Mouse (Mus musculus) c-Kit-negative CD71-positive TER-119-positive erythroid progenitor cells, embryonic 14.5 days (primary cell): ENCODE results near the gene Lsm14a.
"Not testable (repeated sequence)": the region's sequence is repeated elsewhere in the genome, so short reads cannot be mapped to it uniquely, and the experiment has no call there.

ENCODE experiments used
- DNase-seq: peaks from one replicate; pipeline ENCODE4 v3.0.0-alpha.2; 2013; ENCODE audit warnings: low read depth, low spot score

Lsm14a gene

DNA sequence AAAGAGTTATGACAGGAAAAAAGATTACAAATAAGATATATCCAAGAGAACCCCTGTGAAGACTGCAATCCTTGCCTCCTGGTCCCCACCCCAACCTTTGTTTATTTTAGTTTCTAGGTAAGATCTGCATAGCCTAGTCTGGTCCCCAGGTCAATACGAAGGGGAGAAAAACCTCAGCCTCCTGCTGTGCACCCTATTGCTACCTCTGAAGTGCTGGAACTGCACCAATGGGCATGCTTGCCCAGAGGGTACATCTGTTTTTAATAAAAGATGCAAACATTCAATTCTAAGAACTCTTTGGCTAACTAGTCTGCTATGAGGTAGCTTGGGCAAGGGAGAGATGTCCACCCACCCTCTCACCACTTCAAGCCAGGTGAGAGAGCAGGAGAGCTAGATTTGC, 19.2 kb downstream of the Lsm14a start:
- no peak for DNase-seq

DNA sequence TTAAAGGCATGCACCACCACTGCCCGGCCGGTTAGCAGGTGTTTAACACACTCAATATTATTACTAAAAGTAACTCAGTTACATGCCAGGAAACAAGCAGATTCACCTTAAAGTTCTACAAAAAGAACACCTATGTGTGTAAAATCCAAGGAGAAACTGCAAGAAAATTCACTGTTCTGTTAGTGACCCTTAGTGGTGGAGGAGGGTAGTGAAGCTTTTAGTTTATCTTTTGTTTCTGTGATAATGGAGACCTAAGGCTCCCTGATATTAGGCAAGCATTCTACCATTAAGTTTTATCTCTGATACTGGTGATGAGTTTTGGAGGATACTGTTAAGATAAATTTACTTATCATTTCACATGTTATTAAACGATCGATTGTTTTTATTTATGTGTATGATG, 37.5 kb downstream of the Lsm14a start:
- DNase-seq: no peak

DNA sequence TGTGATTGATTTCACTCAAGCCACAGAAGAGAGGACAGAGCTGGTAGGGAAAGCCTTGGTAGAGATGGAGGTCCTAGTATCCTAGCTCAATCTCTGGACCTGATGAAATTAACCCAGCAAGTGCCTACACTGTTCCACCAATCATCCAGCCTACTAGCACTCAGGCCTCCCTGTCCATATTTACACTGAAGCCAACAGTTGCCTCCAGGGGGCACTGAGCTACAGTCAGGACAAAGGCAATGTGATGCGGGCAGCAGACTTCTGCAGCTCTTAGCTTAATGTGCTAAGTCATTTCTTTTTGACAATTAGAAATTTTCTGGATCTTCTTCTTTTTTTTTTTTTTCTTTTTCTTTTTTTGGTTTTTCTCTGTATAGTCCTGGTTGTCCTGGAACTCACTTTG, 41.1 kb downstream of the Lsm14a start:
- DNase-seq: no peak

DNA sequence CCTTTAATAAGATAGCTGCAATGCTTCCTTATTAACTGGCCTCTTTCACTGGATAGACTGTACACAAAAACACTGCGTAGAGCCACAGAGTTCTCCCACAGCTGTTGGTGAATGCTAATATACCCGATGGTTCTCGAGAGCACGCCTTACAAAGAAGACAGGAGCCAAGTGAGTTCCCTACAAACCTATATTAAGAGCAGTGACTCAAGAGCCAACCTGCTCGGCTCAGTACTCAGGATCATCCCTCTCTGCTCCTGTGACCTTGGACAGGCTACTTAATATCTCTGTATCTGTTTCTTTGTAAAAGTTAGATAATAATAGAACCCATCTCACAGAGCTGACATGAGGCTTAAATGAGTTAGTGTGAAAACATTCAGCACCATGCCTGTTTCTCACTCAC, 42.9 kb downstream of the Lsm14a start:
- no peak for DNase-seq

DNA sequence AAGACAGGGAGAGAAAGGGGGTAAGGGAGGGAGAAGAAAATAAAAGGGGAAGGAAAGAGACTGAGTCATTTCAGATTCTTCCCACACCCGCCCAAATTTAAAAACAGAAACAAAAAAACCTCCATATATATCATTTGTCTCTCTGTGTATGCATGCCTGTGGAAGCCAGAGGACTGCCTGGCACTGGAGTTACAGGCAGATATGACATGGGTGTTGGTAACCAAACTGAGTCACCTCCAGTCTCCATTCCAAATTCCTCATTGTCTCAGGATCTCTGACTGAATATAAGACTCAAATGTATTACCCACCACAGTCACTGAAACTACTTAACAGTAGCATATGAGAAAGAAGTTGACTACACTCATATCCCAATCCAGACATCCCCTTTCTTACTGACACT, 45.1 kb downstream of the Lsm14a start:
- DNase-seq: no peak

DNA sequence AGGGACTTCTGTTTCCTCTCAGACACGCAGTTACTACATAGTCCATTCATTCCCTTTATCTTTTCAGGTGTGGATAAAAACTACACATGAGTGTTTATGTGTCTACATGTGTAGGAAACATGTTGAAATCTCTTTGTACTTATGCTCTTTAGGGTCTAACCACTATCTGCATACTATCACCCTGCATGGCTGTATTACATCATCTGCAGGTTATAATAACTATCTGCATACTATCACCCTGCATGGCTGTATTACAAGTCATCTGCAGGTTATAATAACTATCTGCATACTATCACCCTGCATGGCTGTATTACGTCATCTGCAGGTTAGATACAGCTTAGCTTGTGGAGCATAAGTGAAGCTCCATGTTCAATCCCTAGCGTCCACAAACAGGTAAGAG, 46.1 kb downstream of the Lsm14a start:
- DNase-seq: no peak

DNA sequence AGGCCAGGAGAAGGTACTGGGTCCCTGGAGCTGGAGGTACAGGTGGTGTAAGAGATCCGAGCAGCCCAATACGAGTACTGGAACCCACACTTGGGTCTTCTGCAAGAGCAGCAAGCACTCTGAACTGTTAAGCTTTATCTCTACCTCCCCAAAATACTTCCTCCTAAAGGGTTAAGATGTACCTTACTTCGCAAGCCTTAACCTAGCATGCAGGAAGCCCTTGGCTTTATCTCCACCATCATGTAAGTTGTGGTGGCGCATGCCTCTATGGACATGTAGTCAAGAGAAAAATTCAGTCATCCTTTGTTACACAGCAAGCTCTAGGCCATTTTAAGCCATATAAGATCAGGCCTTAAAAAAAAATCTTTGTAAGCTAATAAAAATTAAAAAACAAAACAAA, 46.6 kb downstream of the Lsm14a start:
- no peak for DNase-seq

DNA sequence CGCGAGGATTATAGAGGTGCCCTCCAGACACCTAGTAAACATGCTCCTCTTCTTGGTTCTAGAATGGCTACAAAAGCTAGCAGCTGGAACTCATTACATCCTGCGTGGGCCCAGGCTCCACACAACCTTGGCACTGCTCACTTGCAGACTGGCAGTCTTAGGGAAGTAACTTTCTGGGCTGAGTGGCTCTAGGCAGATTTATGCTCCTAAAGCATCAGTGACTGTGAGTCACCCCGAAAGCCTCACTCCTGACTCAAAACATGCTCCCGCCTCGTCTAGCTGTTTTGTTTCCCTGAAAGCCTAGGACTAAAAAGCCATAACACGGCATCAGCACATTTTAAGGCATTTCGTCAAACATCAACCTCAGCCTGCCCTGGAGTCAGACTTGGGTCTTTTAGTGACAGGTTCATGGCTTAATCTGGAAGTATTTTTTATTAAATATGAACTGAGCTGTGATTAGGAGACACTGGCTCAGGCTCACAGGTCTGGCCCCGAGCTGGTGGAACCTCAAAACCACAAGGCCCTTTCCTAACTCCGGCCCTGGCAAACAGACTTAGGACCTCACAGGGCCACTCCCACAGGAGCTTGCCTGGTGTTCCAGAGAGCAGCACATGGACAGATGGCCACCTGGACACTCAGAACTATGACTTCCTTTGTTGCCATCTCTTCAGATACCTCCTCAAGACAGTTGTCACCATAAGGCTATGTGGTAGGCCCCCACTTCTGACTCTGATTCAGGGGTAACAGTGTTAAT, 50.9 kb downstream of the Lsm14a start:
- DNase-seq: no peak

DNA sequence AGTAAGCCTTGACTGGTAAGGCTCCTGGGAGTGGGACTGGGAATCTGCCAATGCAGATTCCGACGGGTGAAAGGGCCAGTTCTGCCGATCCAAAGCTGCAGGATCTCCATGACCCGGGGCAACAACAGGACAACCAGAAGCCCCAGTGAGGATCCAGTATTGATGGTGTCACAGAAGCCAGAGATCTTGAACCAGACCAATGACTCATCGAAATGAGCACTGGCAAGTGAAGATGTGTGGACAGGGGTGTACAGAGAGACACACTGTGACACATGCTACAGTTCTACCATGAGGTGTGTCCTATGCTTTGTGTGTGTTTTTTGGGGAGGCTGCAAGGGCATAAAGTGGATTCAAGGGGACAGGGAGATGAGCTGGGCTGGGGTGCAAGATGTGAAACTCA, 52.3 kb downstream of the Lsm14a start:
- no peak for DNase-seq

DNA sequence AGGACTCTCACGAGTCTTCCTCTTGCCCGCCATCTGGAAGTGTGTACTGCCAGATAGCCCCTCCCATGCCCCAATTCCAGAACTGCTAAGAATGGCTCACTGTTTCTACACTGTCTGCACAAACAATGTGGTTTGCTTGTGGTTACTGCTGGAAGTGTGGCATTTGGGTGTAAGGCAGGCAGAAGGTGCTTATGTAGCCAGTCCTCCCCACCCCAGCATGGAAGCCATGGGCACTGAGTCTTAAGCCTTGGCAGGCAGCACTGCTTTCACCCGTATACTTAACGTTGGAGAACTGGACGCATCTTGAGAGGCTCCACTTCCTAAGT, 54.0 kb downstream of the Lsm14a start:
- no peak for DNase-seq

DNA sequence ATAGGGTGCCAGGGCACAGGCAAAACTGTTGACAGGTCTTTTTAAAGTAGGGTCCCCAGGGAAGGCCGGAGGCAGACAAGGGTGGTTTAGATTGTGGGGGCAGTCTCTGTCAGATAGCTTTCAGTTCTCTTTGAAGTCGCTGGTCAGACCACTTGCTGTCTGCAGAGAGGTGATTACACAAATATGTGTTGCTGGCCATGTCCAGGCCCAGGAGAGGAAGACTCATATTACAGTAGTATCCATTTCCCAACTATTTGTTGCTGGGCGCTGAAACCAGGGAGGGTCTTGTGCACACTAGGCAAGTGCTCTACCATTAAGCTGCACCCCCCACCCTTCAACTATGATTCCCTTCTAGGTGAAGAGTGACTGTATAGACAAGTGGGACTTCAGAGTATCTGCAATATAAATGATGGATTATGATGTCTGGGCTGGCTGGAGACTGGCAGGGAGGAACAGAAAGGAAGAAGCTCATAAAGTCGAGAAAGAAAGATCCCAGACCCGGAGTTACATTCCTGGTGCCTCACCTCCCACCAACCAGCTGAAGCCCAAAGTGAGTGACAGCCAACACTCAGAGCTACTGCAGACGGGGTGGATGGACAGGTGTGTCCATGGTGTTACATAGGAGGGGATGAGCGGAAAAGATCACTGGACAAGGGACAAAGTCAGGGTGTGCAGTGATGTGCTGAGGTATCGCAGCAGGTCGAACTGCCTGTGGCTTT, 54.5 kb downstream of the Lsm14a start:
- DNase-seq: no peak

DNA sequence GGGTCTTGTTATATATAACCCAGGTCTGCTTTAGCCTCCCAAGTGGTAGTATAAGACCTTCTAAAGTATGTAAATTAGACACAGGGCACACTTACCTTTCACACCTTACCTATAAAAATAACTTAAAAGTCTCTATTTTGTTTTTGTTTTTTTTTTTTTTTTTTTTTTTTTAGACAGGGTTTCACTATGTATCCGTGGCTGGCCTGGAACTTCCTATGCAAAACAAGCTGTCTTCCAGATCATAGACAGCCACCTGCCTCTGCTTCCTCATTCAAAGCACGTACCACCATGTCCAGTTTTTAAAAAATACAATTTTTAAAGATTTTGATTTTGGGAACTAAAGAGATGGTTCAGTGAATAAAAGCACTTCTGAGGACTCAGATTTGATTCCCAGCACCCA, 55.8 kb downstream of the Lsm14a start:
- no peak for DNase-seq

DNA sequence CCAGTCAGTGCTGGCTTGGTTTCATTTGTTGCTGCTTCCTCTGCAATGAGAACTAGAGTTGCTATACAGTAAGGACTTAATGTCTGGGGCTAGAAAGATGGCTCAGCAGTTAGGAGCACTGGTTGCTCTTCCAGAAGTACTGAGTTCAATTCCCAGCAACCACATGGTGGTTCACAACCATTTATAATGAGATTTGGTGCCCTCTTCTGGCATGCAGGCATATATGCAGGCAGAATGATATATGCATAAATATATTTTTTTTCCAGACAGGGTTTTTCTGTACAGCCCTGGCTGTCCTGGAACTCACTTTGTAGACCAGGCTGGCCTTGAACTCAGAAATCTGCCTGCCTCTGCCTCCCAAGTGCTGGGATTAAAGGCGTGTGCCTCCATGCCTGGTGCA, 56.6 kb downstream of the Lsm14a start:
- not testable (repeated sequence) for DNase-seq

DNA sequence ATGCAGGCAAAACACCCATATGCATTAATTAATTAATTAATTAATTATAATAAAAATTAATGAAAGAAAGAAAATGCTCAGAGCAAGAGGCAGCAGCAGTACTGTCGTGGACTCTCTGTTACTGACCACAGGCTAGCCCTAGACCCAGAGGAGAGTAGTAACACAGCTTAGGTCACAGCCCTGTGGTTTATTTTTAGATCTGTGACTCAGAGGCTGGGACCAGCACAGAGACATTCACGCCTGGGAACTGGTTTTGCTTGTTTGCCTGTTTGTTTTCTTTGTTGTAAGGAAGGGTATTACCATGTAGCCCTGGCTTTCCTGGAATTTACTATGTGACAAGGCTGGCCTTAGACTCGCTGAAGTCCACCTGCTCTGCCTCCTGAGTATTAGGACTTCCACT, 65.6 kb downstream of the Lsm14a start:
- DNase-seq: no peak

DNA sequence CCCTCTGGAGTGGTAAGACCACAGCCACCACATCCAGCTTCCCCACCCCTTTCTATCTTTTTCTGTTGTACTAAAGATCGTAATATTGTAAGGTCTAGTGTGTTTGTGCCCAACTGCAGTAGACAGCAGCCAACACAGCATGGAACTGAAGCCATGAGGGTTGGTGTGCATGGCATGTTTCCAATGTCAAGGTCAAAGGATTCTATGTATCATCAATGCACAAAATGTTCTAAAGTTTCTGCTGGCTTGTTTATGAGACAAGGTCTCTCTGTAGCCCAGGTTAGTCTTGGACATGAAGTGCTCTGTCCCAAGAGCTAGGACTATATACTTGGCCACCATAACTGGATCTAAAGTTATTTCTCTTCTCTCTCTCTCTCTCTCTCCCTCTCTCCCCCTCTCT, 68.3 kb downstream of the Lsm14a start:
- DNase-seq: no peak

DNA sequence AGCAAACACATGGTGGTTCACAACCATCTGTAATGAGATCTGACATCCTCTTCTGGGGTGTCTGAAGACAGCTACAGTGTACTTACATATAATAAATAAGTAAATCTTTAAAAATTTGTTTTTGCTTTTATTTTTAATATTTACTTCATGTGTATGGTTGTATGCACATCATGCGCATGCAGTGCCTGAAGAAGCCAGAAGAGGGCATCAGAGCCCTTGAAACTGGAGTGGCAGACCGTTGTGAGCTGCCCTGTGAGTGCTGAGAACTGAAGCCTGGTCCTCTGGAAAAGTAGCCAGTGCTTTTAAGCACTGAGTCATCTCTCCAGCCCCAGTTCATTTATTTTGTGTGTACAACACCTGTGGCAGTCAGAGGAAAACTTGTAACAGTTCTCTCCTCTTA, 69.1 kb downstream of the Lsm14a start:
- DNase-seq: no peak

DNA sequence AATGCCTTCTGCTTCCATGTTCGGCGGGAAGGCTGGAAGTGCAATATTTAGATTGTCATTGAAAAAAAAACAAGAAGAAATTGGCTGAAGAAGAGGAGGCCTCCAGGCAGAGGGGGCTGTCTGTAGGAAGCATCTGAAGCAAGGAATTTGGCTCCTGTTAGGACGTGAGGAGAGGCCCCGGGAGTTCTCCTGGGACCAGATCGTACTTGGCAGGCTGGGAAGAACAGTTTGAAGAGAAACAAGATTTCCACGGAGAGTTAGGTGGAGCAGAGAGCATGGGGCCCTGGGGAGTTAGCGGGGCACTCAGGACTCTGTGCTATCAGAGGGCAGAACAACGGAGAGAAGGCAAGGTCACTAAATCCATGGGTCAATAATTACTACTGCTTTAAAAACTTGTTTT, 69.8 kb downstream of the Lsm14a start:
- no peak for DNase-seq

DNA sequence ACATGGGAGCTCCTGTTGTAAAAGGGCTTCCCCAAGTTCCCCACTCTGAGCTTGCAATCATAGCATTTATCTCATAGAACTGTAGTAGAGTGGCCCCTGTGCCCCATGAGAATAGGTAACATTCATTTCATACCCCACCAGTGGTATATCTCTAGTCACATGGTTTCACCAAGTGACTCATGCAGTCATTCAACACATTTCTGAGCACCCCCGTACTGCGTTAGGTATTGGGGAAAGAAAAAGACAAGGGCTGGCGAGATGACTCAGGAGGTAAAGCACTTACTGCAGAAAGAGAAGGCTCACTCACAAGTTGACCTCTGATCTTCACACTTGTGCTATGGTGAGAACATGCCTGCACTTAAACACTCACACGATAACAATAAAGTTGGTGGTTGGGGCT, 71.2 kb downstream of the Lsm14a start:
- no peak for DNase-seq

DNA sequence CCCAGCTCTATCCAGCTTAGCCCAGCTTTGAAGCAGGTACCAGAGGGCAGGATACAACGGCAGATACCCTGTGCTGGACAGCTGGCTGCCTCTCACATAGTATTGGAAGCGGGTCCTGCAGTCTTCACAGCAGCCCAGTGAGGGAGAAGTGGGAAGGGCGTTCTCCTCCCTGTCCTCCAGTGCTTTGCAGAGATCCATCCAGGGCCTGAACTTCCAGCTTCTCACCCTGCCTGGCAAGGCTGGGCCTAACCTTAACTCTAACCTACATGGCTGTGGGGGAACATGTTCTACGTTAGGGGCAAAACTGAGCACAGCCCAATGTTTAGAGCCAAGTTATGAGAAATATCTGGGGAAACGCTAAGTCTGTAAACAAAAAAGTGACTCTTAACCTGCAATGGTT, 72.0 kb downstream of the Lsm14a start:
- DNase-seq: no peak

DNA sequence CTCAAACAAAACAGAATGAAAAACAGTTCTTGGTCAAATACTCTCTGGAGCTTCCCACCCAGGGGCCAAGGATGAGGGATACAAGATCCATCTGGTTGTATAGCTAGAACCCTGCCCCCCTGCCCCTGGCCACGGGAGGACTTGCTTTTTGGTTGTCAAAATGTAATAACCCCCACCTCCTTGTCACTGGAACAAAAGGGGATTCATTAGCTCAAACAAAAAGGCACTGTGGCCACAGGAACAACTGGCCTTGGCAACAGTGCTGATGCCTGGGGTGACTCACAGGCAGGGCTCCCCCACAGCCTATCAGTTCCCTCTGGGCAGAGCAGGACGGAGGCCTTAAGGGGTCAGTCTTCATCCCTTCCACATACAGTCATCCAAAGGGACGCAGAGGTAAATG, 73.2 kb downstream of the Lsm14a start:
- DNase-seq: no peak

DNA sequence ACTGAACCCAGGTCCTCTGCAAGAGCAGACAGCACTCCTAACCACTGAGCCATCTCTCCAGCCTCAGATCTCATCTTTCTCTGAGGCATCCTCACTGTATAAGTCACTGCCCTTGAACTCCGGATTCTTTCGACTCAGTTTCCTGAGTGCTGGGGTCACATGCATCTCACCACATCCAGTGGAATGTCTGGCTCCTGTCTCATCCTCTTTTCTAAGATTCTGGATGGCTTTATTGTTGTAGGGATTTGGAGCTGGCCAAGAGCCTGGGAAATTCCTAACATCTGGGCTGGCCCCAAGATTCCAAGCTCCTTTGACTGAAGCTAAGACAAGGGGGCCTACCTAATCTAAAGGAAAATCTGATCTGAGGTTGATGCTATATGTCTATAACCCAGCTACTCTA, 74.0 kb downstream of the Lsm14a start:
- DNase-seq: no peak

DNA sequence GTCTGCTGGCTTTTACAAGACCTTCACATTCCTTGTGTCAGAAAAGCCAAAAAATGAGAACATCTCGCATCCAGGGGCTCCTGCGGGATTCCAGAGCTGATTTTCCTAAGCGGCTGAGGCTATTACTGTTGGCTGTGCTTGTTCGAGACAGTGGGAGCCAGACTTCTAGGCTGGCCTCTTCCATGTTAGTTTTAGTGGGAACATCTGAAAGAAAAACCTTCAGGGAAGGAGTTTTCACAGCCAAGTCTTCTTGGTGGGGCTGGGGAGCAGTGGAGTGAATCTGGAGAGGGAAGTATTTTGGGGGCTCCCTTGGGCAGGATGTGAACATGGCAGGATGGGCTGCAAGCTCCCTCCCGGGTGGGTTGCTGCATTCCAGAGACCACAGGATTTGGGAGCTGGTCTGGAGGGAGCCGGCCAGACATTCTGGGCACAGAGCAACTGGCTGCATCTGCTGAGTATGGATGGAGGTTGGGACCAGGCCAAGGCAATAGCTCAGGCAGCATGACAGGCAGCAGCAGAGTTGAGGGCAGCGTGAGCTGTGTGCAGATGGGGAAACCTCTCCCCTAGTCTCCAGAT, 75.1 kb downstream of the Lsm14a start:
- no peak for DNase-seq

DNA sequence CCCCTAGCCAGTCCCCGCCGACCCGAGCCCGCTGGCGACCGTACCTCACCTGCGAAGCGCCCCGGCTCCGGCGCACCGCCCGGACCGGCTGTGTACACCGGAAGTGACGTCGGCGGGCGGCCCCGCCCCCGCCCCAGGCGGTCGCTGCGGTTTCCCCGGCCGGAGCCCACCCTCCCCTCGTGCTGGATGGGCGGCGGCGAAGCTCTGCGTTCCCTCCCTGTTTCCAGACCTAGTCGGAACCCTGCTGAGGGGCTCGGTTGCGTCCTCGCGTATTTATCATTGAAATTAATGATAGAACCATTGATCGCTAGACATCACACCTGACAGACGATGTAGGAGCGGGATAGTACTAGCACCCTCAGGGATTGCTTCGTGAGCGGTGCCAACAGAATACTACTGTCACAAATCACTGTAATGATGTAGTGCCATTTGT, 79.7 kb downstream of the Lsm14a start, which contains the start of gene 4931406P16Rik:
Gene 4931406P16Rik, minus strand, starts transcription at position 109 of the 433 bp plus-strand sequence.
- peak; percentile 64 for DNase-seq
